Mouse (Mus musculus): Measurements from ENCODE around the gene Galntl6.

Gene Galntl6

DNA sequence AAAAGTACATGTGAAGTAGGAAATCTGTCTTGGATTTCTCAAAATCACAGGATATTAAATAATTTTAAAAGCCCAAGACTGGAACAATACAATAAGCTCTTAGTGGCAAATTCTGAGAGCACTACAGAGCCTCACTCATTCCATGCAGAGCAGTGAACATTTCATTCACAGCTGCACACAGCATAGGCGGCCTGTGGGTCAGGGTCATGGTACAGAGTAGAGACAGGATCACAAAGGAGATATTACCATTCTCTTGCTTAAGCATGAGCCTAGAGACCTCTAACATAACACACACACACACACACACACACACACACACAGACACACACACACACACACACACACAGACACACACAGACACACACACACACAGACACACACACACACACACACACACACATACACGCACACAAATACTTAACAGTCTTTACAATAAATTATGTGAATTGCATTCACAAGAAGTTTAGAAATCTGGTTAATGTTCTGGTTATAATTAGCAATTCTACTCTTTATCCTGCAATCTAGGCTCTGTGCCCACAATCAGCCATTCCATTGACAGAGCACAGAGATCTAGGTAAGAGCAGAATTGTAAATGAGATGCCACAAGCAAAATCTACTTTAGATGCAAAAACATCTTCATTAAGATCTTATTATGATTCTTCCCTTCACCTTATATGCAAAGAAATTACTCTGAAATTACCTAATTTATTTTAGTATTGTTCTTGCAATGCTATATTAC lies 653.7 kb downstream of the Galntl6 start:
- no peak for DNase-seq (ENCODE audit: low spot score in 2 of 2)

DNA sequence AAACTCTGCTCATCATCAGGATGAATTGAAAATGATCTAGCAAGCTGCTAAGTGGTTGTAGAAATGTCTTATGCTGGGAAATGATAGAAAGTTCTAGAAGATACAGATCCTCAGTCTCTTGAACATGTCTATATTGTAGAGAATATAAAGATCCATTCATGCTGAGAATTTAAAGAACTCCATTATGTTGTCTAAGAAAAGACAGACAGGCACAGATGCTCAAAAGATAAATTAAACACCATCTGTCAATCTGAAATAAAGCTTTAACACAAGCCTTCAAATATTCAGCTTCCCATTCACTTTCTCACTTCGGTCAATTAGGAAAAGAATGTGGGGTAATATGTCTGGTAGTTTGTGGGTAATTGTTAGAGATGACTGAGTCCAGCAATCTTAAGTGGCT lies 658.8 kb downstream of the Galntl6 start:
- DNase-seq (ENCODE audit: low spot score in 2 of 2): no peak

DNA sequence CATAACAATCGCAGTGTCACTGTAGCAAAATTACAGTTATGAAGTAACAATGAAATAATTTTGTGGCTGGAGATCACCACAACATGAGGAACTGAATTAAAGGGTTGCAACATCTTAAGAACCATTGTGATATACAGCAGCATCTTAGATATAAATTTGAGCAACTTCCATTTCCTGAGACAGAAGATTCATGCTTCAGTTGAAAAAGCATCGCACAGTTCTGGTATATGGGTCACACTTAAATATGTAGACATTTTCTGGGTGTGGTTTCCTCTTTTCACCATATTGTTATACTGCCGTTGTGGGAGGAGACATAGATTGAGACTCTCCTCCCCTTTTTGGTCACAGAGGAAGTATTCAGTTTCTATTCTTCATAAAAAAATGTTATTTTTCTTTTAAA lies 667.6 kb downstream of the Galntl6 start:
- DNase-seq (ENCODE audit: low spot score in 2 of 2): no peak

DNA sequence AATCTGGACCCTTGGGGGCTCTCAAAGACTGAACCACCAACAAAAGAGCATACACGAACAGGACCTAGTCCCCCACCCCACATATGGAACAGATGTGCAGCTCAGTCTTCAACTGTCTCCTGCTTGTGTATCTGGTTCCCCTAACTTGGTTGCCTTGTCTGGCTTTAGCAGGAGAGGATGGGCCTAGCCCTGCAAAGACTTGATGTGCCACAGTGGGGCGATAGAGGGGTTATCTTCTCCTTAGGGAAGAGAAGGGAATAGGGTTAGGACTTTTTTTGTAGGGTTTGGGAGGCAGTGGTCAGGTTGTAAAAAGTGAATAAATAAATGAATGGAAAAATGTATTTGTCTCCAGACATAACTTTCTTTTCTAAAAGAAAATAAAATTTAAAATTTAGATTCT lies 678.2 kb downstream of the Galntl6 start:
- DNase-seq (ENCODE audit: low spot score in 2 of 2): no peak

DNA sequence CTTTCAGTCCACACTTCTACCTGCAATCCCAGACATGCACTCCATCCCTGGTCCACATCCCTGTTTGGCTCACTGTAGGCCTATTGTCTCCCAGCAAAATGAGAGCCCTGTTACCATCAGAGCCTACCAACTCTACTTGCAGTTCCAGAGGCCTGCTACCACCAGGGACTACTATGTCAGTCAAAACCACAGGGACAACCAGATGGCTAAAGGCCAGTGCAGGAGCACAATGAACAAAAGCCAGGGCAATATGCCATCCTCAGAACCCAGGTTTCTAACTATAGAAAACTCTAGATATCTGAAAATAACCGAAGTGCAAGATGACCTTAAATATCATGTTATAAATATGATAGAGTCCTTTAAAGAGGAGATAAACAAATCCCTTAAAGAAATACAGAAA lies 683.7 kb downstream of the Galntl6 start:
- no peak for DNase-seq (ENCODE audit: low spot score in 2 of 2)

DNA sequence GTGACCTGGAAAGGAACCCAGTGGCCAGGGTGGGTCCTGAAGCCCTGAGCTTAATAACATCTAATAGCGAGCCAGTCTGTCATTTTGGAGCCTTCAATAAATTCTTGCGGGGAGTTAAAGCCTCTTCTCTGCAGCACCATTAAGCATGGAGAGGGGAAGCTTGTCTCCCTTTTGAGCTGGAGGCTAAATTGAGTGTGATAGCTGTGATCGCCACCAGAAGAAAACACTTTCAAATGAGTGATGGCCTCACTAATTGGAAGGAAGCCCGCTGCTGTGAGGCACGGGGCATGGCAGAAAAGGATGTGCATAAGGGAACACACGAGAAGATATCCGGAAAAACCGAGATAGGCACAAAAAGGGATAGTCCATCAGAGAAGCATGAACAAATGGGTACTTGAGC lies 694.6 kb downstream of the Galntl6 start:
- DNase-seq (ENCODE audit: low spot score in 2 of 2): no peak

DNA sequence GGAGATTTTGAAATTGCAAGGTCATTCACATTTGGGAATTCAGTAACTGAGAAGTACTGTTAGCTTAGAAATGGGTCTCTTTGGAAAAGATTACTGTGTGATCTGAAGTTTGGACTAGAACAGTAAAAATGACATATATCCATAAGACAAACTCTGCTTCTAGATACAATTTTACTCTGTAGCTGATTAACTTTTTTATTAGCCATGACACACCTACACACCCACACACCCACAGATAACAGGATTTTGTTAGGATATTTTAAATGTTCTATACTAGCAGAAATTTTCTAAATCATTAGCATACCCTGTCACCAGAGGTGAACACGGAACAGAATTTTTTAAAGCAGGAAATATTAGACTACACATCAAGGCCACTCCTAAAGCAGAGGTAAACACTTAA lies 722.7 kb downstream of the Galntl6 start:
- DNase-seq (ENCODE audit: low spot score in 2 of 2): no peak

DNA sequence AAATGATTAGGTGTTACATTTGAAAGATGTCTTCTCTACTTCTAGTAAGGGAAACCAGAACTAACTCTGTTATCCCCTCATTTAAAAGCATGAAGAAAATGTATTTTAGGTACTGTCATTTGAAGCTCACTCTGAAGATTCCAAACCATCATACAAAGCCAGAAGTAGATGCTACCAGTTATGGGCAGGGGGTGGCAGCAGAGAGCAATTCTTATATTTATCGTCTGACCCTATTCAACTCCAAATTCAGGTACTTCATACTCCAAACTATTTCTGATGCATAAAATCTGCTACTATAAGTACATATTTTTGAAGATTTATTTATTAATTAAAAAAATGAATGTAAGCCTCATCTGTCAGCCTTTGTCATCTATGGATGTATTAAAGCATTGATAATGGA lies 765.5 kb downstream of the Galntl6 start:
- no peak for DNase-seq (ENCODE audit: low spot score in 2 of 2)

DNA sequence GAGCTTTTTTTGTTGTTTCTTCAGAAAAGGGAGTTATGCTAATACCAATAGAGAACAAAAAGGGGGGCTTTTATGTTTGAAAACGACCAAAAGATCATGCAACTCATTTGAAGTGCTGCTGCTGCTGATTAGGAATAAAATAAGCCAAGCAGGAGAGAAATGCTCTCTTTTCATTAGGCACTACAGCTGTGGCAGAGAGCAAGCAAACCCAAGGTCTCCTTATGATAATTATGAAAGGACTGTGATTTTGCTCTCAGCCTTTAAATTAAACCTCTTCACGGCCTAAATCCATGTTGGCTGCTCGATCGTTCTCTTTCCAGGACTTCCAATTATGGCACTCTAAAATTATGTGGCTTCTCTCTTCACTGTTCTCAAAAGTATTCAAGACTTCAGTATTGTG lies 825.7 kb downstream of the Galntl6 start:
- no peak for DNase-seq (ENCODE audit: low spot score in 2 of 2)

DNA sequence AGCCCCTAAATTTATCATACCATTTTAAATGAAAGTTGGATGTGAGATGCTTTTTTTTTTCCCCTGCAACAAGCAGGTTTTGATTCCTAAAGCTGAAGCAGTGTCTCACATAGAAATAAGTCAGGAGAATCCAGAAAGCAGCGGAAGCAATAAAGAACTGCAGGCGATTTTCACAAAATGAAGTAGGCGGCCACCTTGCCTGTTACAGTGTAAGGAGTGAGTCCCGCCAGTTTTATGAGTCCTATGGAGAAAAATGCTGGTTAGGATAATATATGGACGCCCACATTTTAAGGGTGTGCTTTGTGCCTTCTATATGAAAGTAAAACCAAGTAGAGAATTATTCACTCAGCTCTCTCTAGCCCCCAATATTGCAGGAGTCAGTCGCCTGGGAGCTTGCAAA lies 827.5 kb downstream of the Galntl6 start:
- no peak for DNase-seq (ENCODE audit: low spot score in 2 of 2)

DNA sequence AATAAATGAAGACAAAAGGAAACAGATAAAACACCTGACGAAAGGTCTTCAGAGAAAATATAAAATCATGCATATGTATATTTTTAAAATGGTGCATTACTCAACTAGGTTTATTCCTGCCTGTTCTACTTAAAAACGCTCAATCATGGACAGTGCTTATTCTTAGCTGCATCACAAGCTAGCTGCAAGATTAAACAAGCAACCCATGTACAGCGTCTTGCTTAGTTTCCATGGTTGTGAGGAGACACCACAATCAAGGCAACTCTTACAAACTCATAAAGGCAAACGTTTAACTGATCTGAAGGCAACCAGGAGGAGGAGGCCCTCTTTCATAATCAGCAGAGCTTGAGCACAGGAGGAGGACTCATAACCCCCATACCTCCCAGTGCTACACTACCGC lies 830.7 kb downstream of the Galntl6 start:
- no peak for DNase-seq (ENCODE audit: low spot score in 2 of 2)

DNA sequence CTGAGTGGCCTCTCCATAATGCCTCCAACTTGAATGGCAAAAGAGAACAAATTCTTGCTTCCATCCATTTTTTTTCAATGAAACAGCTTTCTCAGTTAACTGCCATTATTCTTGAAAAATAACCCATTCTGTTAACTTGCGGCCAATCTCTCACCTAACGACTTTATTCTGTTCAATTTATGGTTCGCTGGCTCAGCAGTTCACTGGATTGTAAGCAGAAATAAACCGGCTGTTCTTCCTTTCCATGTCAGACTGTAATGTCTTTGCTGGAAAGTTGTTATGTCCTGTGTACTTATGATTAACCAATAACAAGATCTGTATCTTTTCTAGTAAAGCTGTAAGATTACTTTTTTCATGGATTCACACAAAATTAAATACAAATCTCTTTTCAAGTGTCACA lies 837.8 kb downstream of the Galntl6 start:
- no peak for DNase-seq (ENCODE audit: low spot score in 2 of 2)

DNA sequence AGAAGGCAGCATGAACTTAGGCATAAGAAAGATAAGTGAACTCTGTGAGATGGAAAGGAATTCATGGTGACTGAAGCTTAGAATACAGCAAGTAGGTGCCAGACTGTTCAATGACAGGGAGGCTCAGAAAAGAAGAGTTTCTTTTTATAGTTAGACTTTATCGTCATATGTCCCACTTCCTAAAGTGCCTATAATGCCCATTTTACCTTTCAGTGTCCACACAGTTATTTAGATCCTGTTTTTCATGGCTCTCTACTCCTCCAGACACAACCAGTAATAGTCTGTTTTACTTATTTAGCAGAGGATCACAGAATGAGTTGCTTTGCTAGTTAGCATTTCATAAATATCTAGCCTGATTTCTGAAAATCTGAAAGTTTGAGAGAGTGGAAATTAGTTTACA lies 838.7 kb downstream of the Galntl6 start:
- no peak for DNase-seq (ENCODE audit: low spot score in 2 of 2)

DNA sequence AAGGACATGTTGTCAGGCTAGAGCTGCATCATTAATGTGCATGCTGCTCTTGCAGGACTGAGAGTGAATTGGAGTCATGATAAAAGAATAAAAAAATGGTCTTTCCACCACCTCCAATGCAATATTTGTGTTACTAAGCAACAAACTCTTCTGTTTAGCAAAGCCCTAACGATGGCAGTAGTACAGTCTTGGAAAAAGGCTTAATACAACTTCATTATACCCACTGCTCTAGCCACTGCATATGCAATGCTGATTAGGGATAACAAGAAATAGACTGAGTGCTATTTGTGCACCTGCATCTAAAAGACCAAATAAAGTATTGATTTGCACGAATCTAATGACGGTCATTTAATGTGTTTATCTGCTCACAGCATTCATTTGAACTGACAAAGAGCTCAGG lies 880.2 kb downstream of the Galntl6 start:
- DNase-seq (ENCODE audit: low spot score in 2 of 2): no peak

DNA sequence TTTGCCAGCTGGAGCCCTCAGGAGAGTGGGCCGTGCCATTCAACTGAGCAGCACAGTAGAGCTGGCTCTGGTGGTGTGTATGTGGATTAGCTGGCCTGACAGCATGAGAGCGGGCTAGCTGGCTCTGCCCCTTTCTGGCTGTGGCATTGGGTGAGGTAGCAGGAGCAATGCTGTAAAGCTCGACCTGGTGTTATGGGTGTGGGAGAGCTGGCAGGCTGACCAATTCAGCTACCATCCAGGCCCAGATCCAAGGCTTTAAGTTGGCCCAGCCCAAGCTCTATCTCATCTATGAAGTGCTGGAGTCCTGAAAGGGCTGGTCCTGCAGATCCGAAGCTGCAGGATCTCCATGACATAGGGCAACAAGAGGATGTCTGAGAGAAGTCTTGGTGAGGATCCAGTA lies 886.9 kb downstream of the Galntl6 start:
- DNase-seq (ENCODE audit: low spot score in 2 of 2): no peak

DNA sequence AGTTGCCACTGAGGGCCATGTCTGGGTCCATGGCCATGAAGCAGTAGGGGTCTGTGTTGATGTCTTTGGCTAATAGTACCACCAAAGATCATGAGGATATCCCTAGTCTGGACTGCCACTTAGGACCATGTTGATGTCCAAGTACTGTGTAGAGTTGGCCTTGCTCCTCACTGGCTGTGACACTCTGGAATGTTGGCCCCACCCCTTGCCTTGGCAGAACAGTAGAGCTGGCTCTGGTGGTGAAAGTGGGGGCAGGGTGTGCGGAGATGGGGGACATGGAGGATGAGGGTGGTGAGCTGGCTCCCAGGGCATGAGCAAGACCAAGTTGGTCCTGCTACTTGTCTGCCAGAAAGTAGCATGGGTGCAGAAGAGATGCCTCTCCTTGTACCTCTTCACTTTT lies 887.3 kb downstream of the Galntl6 start:
- DNase-seq (ENCODE audit: low spot score in 2 of 2): no peak

DNA sequence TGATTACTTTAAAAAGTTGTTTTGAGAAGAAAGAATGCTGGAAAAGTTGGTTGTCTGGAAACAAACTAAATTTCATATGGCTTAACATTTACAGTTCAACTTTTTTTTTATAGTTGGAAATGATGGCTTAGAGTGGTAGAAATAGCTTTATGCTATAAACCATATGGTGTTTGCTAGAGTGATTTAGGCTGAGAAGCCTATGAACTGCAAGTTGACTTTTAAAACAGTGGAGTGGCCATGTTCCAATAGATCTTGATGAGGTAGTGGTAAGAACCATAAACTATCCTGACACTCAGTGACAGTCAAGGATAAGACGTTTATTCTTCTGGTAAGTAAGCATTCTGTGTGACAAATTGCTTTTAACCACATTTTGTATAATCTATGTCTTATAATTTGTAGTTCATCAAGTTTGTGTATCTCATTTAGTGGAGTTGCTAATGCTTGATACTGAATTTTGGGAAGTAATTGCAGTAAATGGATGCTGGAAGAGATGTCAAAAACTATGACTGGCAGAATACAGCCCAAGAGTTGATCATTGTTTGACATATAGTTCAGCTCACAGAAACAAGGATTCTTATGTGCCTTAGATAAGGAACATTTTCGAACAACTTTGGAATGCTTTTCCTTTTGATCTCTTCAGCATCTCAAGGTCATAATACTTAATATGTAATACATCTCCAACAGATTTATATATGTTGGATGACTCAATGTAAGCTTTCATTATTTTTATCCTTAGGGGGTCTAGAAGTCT lies 888.8 kb downstream of the Galntl6 start:
- no peak for DNase-seq (ENCODE audit: low spot score in 2 of 2)

DNA sequence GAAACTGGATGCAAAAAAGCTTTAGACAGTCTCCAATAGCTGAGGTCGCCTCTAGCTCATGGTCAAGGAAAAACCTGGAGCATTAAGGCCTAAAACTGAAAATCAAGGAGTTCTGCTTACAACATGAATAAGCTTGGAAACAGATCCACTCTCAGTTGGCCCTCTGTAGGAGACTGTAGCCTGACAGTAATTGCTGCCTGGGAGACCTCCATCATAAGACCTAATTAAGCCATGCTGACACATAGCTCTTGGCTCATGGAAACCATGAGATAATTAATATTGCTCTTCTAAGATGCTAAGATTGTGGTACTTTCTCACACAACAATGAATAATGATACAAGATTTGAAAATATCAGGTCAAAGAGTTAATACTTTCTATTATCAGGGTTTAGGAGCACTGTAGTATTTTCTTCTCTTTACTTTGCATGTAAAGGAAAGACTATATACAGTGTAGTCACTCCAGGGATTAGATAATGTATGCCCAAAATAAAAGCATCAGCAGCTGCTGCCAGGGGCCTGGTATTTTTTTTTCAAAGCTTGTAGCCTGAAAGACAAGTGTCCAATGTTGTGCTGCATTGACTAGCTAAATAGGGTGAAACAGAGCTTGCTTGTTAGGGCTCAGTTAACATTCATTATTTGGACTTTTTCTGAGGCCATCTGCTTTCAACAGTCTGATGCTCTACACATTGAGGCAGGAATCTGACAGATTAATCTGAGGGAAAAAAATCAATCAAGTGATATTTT lies 922.8 kb downstream of the Galntl6 start:
- DNase-seq (ENCODE audit: low spot score in 2 of 2): no peak

DNA sequence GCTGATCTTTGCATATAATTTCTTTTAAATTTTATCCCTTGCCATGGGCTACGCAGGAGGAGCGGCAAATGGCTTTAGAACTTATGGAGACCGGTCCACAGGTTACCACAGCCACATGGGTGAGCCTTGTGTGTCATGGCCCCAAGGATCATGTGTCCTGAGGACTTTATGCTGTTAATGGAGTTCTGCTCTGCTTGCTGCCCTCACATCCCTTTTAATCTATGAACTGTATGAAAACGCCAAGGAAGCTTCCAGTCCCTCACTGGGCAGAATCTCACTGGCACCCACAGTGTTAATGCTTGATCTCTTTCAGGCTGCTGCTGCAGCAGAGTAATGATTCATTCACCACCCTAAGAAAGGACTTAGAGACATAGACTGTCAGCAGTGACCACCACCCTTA lies 935.1 kb downstream of the Galntl6 start:
- no peak for DNase-seq (ENCODE audit: low spot score in 2 of 2)

DNA sequence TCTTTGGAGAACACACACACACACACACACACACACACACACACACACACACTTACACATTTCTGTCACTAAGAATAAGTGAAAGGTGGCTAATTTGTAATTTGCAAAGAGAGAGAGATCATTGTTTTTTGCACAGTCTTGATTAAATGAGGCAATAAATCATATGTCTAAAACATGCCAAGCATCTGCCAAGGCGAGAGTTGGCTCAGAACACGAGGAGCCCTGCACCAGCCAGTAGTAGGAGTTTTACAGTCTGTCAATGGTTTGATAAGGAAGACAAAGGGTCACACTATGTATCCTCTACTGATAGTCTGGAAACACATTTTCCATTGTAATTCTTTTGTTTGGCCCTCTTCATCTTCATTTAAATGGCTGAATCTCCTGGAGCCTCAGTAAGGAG lies 938.3 kb downstream of the Galntl6 start:
- DNase-seq (ENCODE audit: low spot score in 2 of 2): no peak

DNA sequence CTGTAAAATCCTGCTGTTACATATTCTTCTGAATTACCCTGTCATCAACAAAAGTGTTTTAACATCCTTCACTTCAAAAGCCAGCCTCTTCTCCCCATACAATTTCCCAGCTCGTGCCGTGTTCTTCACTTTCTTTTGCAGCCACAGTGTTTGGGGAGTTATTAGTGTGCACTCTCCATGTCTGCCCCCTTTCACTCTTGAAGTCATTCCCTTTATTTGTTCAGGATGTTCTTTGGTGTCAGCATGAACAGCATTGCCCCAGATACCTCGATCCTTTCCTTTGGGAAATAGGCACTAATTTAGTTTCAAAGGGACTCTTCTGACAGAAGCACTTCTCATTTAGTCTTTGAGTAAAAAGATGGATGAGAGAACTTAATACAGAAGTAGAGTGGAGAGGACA lies 939.6 kb downstream of the Galntl6 start:
- DNase-seq (ENCODE audit: low spot score in 2 of 2): no peak

DNA sequence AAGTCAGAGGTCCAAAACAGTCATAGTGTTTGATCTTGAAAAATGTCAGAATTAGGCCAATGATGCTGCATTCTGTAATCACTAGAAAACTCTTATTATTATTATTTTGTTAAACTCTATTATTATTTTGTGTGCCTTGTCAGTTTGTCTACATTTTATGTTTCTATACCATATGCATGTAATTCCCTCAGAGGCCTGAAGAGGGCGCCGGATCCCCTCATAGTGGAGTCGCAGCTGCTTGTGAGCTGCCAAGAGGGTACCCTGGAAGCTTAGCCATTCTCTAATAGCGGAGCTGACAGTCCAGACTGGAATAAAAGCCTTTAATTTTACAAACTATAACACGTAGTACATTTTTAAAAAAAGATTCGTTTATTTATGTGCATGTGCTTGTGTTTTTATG lies 945.8 kb downstream of the Galntl6 start:
- DNase-seq (ENCODE audit: low spot score in 2 of 2): no peak

DNA sequence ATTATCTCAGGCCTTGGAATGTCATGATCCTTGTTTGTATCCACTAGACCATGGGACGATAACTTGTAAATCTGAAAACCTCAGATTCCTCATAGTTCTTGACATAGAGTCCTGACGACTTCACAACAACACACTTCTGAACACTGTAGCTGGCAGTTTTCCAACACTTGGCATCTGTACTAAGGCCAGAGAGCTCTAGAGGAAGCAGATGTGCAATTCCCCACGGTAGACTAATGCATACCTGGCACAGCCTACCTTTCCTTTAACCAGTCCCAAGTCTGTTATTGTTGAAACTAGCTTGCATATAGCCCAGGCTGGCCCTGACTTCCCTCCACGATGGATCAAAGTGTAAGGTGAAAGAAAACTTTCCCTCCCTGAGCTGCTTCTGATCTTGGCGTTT lies 946.9 kb downstream of the Galntl6 start:
- no peak for DNase-seq (ENCODE audit: low spot score in 2 of 2)
